Mouse (Mus musculus) CD4-positive, CD25-positive, alpha-beta regulatory T cell, adult 2 months (primary cell): Measurements from ENCODE around the gene Cd24a.

Experiments
- DNase-seq: peaks from one replicate; pipeline ENCODE4 v3.0.0-alpha.2; 2012; ENCODE audit warnings: low read depth, low spot score

The Cd24a gene

DNA sequence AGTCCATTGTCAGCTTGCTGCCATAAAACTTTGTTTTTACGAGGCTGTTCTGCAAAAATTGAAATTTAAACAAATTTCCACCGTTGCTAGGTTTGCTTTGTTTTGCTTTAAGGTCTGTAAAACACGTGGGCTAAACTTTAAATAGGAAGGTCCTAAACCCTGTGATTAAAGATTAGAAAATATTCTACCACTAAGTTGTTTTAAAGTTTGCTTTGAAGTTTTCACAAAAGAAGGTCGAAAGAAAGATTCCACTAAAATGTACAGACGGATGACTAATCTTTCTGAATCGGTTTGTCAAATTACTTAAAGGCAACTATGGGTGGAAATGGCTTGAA, at the start of gene Cd24a:
Gene Cd24a, plus strand, starts transcription at position 288 of the 335 bp plus-strand sequence.
- DNase-seq: no peak

DNA sequence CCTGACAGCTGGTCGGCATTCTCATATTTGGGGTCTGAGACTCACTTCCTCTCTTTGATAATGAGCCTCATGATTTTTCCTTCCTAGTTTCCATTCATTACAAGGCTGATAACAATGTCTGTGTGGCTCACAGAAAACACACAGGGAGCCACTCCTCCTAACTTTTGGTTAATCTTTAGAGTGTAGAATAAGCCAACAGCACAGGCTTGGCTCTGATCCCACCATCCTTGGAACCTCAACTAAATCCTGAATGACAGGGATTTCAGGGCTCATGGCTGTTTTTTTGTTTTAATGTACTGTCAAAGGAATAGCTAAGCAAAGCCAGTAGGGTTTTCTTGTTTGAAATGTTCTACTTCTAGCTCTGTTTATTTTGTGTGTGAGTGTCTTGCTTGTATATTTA, 43.7 kb upstream of the Cd24a start:
- no peak for DNase-seq

DNA sequence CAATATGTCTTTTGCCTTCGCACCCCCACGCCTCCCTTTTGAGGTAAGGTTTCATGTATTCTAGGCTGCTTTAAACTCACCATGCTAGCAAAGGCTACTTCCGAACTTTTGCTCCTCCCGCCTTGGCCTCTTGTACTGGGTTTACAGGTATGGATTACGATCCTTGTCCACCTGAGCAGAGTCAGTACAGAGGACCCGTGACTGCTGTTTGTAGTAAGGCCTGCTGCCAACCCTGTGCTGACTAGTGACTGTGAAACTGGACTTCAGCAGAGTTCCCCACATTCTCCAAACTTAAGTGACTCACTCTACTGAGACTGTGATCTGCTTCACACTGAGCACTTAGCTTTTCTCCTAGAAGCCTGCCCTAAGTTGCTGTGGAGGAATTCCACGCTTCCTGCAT, 40.4 kb upstream of the Cd24a start:
- no peak for DNase-seq

DNA sequence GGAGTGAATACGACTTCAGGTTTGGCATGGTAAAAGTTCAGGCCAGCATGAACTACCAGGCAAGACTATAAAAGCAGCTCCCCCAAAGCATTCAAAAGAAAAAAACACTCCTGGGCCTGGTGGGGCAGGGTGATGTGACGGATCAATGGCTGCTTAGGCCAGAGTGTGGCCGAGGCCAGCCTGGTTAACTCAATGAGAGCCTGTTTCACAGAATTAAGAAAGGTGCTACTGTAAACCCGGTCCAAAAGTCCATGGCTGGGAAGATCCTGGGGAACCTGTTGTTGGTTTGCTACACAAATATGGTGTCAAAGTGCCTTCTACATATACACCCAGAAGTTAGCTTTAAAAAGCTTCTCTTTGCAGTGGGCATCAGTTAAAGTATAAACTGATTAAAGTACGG, 39.3 kb upstream of the Cd24a start:
- DNase-seq: no peak

DNA sequence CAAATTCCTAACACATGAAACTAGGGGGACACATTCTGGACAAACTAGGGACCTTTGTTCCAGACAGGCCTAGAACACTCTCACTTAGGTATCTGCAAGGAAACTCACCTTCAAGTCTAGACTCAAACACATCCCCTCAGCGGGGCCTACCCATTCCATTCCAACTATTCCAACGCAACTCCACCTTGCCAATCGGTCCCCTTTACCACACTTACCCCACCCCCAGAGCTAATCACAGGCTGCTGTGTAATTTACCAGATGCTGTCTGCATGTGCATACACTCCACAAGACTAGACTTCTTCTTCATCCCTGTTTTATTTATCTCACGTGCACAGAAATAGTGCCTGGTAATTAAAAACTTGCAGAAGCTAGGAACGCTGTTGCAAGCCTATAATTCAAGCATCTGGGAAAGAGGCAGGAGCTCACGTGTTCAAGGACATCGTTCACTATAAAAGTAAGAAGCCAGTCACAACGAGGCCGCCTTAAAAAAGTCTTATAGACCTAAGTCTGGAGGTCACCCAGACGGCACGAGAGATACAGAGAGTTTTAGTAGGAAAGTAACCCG, 38.3 kb upstream of the Cd24a start:
- DNase-seq: no peak

DNA sequence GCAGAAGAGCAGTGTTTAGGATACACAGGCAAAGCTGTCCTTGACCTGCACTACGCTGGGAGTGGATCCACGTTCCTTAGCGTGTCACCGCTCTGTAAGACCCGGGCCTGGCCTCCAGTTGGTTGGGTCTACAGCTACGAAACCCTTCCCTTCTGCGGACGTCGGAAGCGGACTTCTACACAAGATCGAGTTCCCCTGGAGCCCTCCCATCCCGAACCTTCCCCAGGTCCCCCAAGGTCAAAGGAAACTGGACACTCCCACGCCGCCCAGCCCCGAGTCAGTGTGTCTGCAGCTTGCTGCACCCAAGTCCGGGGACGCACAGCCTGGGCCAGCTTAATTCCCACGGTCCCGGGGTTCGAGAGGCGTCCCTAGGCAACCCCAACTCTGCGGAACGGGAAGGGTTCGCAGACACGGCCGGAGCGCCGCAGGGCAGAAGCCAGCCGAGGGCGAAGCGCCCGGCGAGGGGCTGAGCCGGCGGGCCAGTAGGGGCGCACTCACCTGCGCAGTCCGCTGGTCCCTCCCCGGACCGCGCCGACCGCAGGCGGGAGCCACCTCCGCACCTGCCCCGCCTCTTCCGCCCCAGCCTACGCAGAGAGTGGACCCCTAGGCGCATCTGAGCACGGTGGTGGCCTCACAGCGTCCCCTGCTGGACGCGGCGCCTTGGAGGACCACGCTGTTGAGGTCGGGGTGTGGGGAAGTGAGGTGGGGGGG, 37.5 kb upstream of the Cd24a start, which contains the start of gene 1700021F05Rik:
Gene 1700021F05Rik, minus strand, starts transcription at position 553 of the 711 bp plus-strand sequence.
- DNase-seq: peak; percentile 97

DNA sequence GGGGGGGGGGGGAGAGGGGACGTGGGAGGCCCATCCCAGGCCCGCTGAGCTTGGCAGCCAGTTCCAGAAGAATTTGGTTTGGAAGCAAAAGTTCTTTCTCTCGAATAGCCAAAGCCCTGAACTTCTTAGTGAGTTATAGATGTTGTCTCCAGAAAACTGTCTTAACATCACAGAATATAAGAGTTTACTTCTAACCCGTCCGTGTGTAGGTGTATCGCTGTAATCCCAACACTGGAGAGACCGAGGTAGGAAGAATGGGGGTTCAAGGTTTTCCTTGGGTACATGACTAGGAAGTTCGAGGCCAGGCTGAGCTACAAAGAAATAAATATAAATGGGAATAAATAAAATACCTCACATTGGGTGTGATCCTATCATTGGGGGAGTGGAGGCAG, 36.9 kb upstream of the Cd24a start:
- DNase-seq: no peak

DNA sequence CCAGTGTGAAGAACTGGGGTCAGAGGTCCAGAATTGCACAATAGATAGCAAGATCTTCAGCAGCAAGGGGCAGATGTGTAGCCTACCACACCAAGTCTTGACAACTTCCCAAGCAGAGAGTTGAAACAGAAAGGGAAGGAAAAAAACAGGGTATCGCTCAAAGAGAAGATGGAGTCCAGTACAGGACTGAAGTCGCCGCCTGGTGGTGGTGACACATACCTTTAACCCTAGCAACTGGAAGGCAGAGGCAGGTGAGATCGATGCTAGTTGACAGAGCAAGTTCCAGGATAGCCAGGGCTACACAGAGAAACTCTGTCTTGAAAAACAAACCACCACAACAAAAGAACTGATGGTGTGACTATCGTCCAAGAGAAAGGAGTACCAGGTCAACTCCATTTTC, 28.7 kb upstream of the Cd24a start:
- peak; percentile 27 for DNase-seq

DNA sequence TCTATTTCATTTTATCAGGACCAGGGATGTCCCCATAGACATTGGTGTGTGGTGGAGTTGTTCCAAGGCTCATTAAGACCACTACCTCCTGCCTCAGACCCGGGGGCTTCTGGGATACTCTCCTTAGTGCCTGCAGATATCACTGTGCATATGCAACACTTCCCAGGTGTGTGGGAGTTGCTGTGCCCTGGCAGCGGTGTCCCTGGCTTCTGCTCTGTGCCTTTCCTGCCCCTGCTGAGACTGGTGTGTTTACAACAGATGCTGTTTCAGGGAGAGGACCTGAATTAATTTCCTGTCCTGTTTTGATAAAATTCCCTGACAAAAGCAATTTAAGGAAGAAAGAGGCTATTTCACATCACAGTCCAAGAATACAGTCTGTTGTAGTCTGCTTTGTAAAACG, 27.2 kb upstream of the Cd24a start:
- no peak for DNase-seq

DNA sequence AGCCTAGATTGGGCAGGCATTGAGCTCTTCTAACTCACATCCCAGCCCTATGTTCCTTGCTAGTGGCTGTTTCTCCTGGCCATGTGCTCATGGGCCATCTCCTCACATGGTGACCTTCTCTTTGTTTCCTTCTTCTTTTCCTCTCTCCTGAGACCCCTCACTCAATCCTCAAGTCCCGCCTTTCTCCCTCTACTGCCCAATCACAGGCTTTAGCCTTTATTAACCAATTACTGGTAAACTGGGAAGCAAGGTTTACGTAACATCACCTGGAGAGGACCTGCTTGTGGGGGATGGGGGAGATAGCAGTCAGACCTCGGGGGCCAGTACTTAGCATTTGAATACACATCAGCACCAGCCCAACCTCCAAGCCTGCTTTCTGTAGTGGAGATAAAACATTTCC, 26.7 kb upstream of the Cd24a start:
- no peak for DNase-seq

DNA sequence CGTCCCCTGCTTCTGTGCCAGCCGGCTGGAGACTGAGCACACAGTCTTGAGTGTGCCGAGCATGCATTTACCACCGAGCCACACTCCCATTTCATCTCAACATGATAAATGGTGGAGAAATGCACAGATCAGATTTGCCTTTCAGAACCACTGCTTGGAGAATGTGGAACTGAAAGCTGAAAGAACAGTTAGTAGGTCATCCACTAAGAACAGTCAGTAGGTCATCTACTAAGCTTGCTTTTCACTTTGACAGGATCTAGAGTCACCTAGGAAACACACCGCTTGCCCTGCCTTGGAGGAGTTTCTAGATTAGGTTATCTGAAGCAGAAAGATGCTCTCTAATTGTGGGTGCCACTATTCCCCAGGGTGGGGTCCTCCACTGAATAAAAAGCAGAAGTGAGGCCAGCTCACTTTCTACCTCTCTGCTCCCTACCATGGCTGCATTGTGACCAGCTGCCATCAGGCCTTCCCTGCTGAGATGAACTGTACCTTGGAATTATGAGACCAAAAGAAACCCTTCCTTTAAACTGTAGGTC, 20.4 kb upstream of the Cd24a start:
- no peak for DNase-seq

DNA sequence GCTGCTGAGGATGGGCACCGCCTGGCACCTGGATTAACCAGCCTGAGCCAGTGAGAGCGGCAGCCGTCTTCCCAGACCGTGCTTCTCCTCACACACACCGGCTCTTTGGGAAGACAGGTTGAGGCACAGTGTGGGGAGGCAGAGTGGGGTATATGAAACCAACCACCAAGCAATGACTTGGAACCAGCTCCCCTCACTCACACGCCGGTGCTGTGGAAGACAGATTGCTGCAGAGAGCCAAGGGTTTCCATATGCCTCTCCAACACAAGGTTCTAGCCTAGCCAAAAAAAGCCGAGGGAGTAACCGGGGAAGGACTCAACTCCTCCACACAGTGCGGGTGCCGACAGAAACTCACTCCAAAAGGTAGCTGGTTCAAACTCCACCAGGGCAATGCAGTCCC, 18.8 kb upstream of the Cd24a start:
- no peak for DNase-seq

DNA sequence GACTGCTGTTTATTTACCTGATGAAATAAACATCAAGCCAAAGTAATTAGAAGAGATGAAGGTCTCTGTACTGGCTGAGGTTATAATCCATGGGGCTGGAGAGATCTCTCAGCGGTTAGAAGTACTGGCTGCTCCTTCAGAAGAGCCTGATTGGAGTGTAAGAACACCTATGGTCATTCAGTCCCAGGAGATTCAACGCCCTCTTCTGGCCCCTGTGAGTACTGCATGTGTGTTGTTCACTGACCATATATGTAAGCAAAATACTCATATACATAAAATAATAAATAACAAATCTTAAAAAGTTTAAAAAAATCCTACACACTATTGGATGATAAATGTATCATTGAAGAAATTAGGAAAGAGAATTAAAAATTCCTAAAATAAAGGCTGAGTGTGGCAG, 17.3 kb upstream of the Cd24a start:
- peak; percentile 20 for DNase-seq

DNA sequence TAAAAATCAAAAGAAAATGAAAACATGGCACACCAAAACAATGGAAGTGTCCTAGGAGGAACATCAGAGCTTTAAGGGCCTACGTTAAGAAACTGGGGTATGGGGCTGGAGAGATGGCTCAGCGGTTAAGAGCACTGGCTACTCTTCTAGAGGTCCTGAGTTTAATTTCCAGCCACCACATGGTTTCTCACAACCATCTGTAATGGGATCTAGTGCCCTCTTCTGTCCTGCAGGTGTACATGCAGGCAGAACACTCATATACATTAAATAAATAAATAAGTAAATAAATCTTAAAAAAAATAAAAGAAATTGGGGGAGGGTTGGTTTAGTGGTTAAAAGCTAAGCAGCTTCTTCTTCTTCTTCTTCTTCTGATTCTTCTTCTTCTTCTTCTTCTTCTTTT, 16.8 kb upstream of the Cd24a start:
- DNase-seq: no peak

DNA sequence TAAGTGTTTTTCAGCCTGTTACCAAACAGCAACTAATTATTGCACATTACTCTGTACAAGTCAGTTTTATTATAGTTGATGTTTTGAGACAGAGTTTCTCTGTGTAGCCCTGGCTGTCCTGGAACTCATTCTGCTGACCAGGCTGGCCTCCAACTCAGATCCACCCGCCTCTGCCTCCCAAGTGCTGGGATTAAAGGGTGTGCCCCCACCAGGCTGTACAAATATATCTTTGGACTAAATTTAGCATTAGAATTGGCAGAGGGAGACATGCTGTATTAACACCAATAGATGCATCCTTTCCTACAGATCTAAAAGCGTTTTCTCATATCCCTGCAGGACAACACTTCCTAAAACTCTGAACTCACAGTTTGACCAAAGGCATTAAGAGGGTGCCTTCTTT, 3.7 kb upstream of the Cd24a start:
- no peak for DNase-seq

DNA sequence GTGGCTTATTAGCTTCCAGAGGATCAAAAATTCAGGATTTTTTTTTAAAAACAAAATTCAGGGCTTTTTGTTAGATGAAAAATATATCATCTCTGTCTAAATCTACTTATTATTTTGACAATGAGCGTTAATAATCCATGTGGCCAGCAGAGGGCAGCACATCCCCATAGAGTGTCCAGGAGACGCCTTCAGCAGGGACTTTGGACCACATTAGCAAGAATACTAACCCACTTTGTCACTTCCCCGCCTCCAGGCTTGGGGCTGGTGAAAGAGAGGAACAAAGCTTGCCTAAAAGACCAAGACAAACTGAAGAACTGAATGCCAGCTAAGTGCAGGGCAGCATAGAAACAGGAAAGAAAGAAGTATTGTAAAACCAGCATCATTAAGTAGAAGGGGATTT, 3.1 kb upstream of the Cd24a start:
- DNase-seq: peak; percentile 84

DNA sequence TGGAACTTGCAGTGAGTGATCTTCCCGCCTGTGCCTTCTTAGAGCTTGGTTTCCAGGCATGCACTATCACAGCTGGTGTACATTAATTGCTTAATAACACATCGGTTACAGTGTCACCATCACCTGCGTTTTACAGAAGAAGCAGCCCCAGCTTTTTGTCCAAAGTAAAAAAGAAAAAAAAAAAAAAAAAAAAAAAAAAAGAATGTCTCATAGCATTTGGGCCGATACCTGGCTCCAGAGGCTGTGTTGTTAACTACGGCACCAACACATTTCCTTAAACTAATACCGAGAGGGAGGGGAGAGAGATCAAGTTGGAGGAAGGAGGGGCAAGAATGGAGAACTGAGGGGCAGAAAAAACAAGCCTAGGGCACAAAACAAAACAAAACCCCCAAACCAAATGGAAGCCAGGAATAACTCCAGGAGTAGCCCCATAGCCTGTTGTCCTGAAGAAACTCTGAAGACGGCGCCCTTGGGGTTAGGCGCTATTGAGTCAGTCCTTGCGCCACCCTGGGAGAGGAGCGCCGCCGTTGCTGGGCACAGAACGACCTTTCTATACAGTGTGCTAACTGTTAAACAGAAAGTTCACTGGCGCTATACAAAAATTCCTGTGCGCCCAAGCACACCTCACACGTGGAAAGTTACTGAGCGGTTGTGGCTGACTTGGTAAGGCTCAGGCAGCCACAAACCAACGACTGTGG, 636 bp upstream of the Cd24a start:
- DNase-seq: peak; percentile 20

DNA sequence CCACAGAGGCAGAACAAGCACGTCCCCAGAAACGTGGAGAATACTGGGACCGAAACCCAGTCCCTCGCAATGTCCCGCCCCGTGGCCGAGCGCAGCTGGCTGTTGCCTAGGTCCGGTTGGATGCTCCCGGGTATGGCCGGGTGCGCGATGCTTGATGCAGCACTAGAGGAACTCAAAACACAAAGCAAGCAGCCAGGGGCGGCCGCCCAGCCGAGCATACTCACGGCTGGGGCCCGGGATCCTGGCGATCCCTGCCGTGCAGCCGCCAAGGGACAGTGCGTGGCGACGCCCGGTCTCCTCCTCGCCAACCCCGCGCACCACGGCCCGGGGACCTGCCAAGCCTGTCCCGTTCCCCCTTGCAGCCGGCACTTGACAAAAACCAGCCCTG, 276 bp downstream of the Cd24a start:
- DNase-seq: peak; percentile 16

DNA sequence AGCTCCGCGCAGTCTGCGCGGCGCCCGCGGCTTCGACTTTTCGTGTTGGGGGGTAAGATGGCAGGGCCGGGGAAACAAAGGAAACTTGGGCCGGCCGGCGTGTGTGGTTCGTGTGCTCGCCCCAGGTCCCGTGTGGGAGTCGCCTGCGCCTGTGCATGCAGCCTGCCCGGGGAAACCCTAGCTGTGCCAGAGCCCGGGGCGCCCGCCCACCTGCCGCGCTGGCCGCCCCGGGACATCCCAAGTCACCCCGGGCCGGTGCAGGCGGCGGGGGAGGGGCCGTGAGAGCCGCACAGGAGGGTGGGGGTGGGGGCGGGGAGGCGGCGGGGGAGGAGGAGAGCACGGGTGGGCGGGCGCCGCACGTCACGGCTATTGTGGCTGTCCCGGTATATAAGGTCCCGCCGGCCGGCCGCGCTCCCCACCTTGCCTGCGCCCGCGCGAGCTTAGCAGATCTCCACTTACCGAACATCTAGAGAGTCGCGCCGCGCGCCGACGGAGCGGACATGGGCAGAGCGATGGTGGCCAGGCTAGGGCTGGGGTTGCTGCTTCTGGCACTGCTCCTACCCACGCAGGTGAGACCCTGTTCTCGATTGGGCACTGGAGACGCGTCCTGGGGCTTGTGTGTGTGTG, 783 bp downstream of the Cd24a start:
- peak; percentile 54 for DNase-seq

DNA sequence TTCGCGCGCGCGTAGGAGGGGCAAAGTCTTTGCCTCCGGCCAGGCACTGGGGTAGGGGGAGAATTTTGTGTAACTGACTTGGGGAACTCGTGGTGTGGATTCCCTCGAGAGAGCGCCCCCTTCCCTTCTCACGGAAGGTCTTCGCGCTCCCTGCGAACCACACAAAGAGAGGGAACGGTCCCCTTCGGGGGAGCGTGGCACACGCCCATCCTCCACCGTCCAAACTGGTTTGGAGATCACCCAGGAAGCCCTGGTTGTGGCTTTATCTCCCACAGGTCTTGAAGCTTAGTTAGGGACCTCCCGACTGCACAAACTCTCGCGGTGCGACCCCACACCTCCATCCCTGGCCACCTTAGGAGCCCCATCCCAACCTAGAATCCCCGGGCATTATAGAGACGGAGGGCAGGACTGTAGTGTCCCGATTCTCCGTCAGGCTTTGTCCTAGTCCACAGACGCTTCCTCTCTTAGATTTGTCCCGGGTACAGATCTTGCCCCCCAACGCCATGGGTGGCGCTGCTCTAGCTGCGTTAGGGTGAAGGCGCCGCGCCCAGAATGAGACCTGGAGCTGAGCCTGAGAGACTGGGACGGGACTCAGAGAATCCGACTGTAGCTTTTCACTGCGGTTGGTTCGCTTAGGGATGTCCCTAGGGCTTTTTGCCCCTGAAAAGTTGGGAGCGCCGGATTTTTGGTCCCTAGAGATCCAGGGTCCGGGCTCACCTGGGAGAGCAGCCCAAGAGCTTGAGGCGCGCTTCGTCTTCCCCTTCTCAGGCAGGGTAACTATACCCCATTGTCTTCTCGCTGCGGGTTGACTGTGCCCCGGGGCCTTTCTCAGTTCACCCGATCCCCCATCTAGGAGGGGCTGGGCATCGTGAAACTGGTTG, 1.5 kb downstream of the Cd24a start:
- DNase-seq: peak; percentile 30

DNA sequence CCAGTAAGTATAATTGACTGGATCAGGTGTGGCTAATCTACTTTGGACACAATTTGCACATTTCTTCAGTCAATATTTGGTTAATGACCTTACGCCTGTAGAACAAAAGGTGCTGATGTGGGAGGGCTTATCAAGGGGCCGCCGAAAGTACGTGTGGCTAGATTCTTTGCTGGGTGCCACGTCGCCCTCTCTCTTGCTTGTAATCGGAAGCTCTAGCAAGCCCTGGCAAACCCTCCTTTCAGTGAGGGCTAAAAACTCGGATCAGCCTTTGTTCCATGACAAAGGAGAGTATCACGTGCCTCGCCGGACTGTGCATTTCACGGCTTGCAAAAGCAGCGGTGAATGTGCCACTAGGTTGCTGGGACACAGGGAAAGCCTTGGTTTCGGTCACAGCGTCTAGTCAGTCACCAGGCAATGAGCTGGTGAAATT, 2.6 kb downstream of the Cd24a start:
- DNase-seq: peak; percentile 19
